Mouse (Mus musculus) monocyte, adult 5-6 weeks (primary cell): Measurements from ENCODE around the gene Pecr. TPM values are rescaled to one million over a fixed set of nuclear protein-coding genes. Genes with fewer than 3 reads are reported as not detected.

Source experiments
- ATAC-seq: fragments of 153-309, 156-312 bp; replicated peaks from 2 replicates; pipeline ENCODE4 v1.8.0; 2017; ENCODE audit warnings: mild to moderate bottlenecking; ENCODE audit not compliant: low TSS enrichment, insufficient number of reproducible peaks, severe bottlenecking, poor library complexity, low FRiP score
- total RNA-seq: library from RNA; stranded (forward); fragments of 200-1000, 200-491, 200-594 nt; gene quantifications from 3 replicates; pipeline ENCODE4 v1.2.3, GENCODE M21; 2017

Gene Pecr
- total RNA-seq = 0.58 to 1.9 TPM in 2 of 3 replicates, not detected in the other

- peak; percentile 98 for ATAC-seq
Observed at GRCm38 (mm10) chr1:72283992-72284485, at the start of gene Pecr, which contains the start of gene Tmem169. Pecr (minus strand) TSS chr1:72284314. Tmem169 (plus strand) TSS chr1:72284369.

DNA sequence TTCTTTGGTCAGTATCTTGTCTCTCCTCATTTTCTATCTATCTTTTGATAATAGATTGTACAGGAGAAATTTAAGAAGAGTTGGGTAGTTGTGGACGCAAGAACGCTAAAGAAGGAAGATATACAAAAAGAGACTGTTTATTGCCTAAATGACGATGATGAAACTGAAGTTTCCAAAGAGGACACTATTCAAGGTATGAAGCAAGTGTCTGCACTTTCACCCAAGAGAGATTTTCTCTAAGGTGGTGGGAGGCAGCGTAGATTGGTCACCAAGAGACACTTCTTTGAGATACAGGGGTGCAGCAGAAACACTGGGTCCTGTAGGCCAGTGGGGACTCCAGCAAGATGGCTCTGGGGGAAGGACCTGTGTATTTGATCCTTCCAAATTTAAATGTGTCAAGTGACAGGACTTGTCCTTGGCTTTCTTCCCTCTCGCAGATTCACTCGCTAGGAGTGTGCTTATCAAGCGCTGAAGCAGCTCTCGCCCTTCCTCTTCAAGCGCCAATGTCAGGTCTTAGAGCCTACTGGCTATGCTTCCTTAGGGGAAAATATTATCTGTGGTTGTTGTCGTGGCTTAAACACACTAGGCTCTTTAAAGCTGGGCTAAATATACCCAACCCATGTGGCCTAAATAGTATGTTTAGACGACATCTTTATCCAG, 42.2 kb upstream of the Pecr start:
- ATAC-seq = no peak

DNA sequence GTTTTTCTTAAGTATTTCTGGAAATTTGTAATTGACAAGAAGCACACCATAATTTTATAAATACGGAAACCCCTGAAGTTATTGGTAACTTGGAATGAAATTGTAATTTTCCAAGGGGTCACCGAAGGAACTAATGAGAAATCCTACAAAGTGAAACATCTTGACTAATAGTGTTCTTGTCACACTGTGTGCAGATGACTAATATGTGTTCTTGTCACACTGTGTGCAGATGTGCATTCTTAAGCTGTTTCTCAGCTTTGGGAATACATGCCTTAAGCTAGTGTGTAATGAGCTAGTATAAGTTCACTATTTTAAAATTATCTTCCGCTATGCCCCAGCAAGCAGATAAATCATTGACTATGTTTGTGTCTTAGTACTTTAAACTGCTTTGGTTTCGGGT, 39.1 kb upstream of the Pecr start:
- ATAC-seq = no peak

DNA sequence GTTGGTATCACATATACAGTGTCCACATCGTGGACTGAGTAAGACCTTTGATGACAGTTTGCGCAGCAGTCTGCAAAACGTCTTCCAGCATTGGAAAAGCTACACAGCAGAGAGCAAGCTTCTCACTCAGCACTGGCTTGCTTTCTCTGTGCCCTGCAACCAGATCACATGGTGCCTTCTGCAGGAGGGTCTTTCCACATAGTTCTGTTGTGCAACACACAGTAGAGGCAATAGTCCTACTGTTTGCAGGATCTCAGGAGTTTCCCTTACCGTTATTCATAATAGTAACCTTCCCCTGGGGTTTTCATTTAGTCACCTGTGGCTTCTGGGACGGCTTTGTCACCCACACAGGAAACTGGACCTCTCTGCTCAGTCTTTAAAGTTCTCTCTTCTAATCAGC, 36.6 kb upstream of the Pecr start:
- ATAC-seq = no peak

DNA sequence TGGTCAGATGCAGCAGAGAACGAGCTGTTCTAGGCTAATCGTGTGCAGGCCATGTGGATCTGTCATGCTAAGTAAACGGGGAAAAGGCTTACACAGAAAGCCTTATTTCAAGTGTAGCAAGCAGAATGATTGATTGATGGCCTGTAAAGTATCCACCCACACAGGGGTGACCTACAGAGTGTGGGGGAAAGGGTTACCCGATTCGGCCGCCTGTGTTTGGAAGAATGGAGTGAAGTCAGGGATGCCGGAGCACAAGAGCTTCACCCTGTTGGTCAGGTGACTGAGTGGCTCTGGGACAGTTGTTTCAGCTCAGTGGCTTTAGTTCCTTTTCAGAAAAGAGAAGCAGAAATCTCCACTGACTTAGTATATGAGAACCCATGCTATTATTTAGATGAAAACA, 32.8 kb upstream of the Pecr start:
- ATAC-seq = no peak

DNA sequence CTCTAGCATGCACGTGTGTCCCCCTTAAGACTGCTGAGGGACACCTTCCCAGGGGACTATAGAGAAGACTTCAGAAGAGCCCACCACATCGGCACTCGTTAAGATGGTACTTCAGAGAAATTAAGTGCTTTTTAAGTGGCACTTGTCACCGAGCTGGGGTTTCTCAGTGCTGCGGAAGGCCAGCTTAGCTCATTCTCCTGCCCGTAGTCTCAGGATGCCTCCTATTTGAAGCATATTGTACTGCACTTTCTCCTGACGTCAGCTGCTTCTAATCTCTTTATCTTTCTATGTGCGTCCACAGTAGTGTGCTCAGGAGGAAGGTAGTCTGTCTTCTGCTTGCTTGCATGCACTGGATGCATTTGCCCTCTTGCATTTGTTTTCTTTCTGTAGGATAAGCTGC, 32.3 kb upstream of the Pecr start:
- no peak for ATAC-seq

- no peak for ATAC-seq
Observed at GRCm38 (mm10) chr1:72315447-72315846, 31.3 kb upstream of the Pecr start.

GRCm38 (mm10) chr1:72313399-72314039, 29.4 kb upstream of the Pecr start:
- ATAC-seq = no peak

DNA sequence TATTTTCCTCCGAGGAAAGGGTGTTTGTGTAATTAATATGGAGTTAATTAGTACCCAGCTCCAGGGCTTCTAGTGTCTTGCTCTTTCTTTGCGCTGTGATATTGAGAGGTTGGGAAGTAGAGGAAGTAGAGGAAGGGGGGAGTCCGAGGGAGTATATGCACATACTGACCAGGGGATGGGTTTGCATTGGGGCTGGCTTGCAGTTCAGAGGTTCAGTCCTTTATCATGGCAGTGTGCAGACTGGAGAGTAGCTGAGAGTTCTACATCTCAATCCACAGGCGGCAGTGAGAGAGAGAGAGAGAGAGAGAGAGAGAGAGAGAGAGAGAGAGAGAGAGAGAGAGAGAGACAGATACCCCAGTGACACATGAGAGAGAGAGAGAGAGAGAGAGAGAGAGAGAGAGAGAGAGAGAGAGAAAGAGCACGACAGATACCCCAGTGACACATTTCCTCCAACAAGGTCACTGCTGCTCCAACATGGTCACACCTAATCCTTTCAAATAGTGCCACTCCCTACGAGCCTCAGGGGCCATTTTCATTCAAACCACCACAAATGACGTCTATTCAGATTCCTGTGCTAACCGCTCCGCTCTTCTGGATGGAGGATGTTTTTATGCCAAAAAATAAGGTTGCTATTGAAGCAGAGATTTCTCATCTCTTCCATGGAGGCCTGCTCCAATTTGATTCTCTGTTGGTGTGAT, 28.7 kb upstream of the Pecr start:
- ATAC-seq = no peak

DNA sequence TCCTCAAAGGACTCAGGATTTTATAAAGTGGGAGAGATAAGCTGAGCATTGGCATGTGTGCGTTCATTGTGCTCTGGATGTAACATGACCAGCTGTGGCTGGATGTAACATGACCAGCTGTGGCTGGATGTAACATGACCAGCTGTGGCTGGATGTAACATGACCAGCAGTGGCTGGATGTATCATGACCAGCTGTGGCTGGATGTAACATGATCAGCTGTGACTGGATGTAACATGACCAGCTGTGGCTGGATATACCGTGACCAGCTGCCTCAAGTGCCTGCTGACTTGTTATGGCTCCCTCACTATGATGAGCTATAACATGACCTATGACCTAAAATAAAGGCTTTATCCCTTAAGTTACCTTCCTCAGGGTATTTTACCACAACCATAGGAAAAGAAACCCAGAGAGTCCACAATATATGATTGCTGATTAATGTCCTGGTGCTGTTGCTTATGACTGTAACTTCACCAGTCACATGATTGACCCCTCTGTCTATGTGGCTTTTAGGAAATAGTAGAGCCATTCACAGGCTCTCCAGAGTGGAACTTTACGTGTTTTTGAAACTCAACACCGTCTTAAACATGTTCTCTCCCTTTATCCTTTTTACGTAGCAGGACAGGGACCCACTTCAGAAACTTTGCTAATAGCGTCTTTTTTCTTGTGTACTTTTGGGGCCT, 25.8 kb upstream of the Pecr start:
- no peak for ATAC-seq

GRCm38 (mm10) chr1:72308919-72309318, 24.8 kb upstream of the Pecr start:
- ATAC-seq = no peak

DNA sequence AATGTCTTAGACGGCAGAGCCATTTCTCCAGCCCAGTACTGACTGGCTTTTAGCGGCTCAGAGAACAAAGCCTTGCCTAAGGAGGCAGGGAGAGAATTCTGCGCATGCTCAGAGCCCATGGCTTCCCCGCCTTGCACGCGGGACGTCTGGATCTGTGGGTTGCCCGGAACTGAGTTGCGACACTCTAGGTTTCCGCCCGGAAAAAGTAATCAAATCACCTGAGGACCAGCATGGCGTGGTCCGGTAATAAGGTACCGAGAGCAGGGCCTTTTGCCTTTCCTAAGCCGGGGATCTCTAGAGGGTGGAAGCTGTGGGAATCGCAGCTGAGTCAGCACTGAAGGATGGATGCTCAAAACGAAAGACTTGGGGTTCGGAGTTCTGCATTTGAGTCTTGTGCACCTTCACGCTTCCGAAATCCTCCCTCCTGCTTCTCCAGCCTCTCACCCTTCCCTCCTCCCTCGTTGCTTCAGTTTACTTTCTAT, 23.2 kb upstream of the Pecr start, which contains the start of gene Xrcc5:
TSS of gene Xrcc5 (plus strand) at position 105 of the 482 bp plus-strand sequence.
- ATAC-seq = peak; percentile 88

DNA sequence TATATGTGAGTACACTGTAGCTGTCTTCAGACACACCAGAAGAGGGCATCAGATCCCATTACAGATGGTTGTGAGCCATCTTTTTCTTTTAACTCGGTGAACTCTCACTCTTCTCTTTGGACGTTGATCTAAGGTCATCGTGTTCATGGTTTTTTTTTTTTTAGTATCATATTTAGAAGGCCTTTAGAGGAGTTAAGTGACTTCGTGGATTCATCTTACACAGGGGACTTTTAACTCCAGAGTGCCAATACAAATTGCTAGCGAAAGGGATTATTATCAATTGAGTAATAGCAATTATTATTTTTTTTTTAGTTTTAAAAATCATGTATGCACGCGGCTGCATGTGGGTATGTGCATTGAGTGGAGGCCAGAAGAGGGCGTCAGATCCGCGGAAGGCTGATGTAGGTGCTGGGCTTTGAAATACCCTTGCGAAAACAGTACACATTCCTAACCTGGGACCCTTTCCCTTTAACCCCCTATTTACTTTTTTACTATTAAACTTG, 22.6 kb upstream of the Pecr start:
- no peak for ATAC-seq

- ATAC-seq = no peak
Observed at GRCm38 (mm10) chr1:72306241-72306640, 22.1 kb upstream of the Pecr start.

DNA sequence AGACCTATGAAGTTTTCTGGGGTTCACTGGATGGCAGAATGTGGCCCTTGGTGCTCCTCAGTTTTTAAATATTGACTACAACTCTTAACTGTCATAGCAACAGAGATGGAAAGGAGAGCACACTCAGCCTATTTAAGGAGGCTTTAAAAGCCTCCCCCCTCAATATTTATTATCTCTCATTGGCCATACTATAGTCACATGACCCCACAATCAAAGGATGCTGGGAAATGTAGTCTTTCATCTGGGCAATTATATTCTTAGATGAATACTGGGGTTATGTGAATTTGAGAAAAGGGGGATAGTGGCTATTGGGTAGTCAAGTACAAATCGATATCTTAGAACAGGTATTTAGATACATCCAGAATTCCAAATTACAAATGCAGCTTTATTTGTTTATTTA, 17.7 kb upstream of the Pecr start:
- ATAC-seq = no peak

GRCm38 (mm10) chr1:72295746-72296145, 11.6 kb upstream of the Pecr start:
- ATAC-seq = no peak

- no peak for ATAC-seq
Observed at GRCm38 (mm10) chr1:72293869-72294663, 10.0 kb upstream of the Pecr start.

DNA sequence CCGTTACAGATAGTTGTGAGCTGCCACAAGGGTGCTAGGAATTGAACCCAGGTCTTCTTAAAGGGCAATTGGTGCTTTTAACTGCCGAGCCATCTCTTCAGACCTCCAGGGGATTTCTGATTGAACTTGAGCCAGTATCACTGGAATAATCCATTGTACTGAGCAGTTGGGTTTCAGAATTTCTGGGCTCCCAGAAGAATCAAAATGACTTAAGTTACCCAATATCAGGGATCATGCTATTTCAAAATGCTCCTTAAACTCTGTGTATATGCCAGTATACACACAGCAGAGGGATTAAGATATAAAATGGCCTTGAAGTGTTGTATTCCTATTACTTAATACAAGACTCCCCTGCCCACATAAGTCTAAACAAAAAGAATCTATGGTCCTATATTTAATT, 7.8 kb upstream of the Pecr start:
- ATAC-seq = no peak
